Mouse (Mus musculus): ENCODE data around the gene Dnm3.

GRCm38 (mm10) chr1:162294572-162294910, 183.3 kb downstream of the Dnm3 start:
- TF ChIP-seq CTCF (conservative IDR thresholded peaks at IDR 0.05; ENCODE audit: insufficient read depth, insufficient read length, low read depth, low read length), result no peak
- TF ChIP-seq POLR2A (IDR thresholded peaks at IDR 0.05; ENCODE audit: low read depth, low read length), result no peak

Measured in kidney, adult 2 months (tissue).